Mouse (Mus musculus) intestine, embryonic 14.5 days (tissue): Measurements from ENCODE around the gene Mon2. TPM values are rescaled to one million over a fixed set of nuclear protein-coding genes. Genes with fewer than 3 reads are reported as not detected.

Experiments
- ATAC-seq: fragments of 200-750 bp; cut with Nextera tagmentation; replicated peaks from 2 replicates; pipeline ENCODE4 v1.8.0; 2017; ENCODE audit warnings: low read depth, moderate number of reproducible peaks, moderate TSS enrichment, moderate library complexity; ENCODE audit not compliant: low FRiP score, low TSS enrichment
- DNase-seq: peaks from one replicate; pipeline ENCODE4 v3.0.0-alpha.2; 2018; ENCODE audit warnings: low spot score
- H3K27ac ChIP-seq: fragments of 300-500 bp; sonication (generic); 2 replicates; pipeline ENCODE4 v1.5.1; 2014; ENCODE audit warnings: low read depth, mild to moderate bottlenecking, control low read depth
- H3K27me3 ChIP-seq: fragments of 300-500 bp; sonication (generic); replicated peaks from 2 replicates; pipeline ENCODE4 v1.6.1; 2014; ENCODE audit warnings: low read length, control low read depth; ENCODE audit not compliant: control insufficient read depth, insufficient read depth
- H3K36me3 ChIP-seq: fragments of 300-500 bp; sonication (generic); 2 replicates; pipeline ENCODE4 v1.6.1; 2014; ENCODE audit warnings: low read length, control low read depth; ENCODE audit not compliant: control insufficient read depth, insufficient read depth
- H3K4me1 ChIP-seq: fragments of 300-500 bp; sonication (generic); replicated peaks from 2 replicates; pipeline ENCODE4 v1.6.1; 2014; ENCODE audit warnings: low read length, control low read depth, mixed read lengths; ENCODE audit not compliant: control insufficient read depth, insufficient read depth
- H3K4me2 ChIP-seq: fragments of 300-500 bp; sonication (generic); 2 replicates; pipeline ENCODE4 v1.6.1; 2014; ENCODE audit warnings: low read length
- H3K4me3 ChIP-seq: fragments of 300-500 bp; sonication (generic); 2 replicates; pipeline ENCODE4 v1.5.1; 2014; ENCODE audit warnings: low read depth, low read length, control low read depth, mixed read lengths
- H3K9ac ChIP-seq: fragments of 300-500 bp; sonication (generic); 2 replicates; pipeline ENCODE4 v1.6.1; 2014; ENCODE audit warnings: mild to moderate bottlenecking, low read length
- H3K9me3 ChIP-seq: fragments of 300-500 bp; sonication (generic); 2 replicates; pipeline ENCODE4 v1.6.1; 2016; ENCODE audit warnings: low read length, control low read depth; ENCODE audit not compliant: control insufficient read depth
- WGBS: fragments of 180-500 bp; shearing (Covaris S2); extraction: QIAGEN DNeasy Blood & Tissue Kit; methylation state at CpG from one replicate; pipeline ENCODE4 v1.1.7; 2014; 5-methylcytosine and 5-hydroxymethylcytosine counted together
- polyA plus RNA-seq: library from polyadenylated mRNA; unstranded; fragments of >200 nt; fragmentation: Nextera tagmentation; extraction: Ambion mirVana; gene quantifications from 2 replicates; pipeline ENCODE4 v1.2.1, GENCODE M21; 2014

Gene Mon2
- polyA plus RNA-seq, 1 experiment from 2014 or later: 28.7 TPM

- peaks cover 10% of the 10 kb centered on the region for H3K36me3 ChIP-seq
- ATAC-seq: peak; percentile 2; the same call in 1 of the 2 replicates
- no peaks in the 10 kb centered on the region for H3K9me3 ChIP-seq
- H3K4me2 ChIP-seq: peak overlapping the region; percentile 69
- DNase-seq: no peak
- under 1% methylated on average over 37 of the region's 37 CpGs for WGBS
- H3K27ac ChIP-seq: peak overlapping the region; percentile 100
- H3K27me3 ChIP-seq: no peaks in the 10 kb centered on the region
- H3K4me1 ChIP-seq: peaks cover 21% of the 10 kb centered on the region; the same call in 1 of the 2 replicates
- H3K4me3 ChIP-seq: peak overlapping the region; percentile 93
- H3K9ac ChIP-seq: peak overlapping the region; percentile 100
These were observed 91.1 kb downstream of the Mon2 start for GRCm38 (mm10) chr10:122985252-122985514.

DNA sequence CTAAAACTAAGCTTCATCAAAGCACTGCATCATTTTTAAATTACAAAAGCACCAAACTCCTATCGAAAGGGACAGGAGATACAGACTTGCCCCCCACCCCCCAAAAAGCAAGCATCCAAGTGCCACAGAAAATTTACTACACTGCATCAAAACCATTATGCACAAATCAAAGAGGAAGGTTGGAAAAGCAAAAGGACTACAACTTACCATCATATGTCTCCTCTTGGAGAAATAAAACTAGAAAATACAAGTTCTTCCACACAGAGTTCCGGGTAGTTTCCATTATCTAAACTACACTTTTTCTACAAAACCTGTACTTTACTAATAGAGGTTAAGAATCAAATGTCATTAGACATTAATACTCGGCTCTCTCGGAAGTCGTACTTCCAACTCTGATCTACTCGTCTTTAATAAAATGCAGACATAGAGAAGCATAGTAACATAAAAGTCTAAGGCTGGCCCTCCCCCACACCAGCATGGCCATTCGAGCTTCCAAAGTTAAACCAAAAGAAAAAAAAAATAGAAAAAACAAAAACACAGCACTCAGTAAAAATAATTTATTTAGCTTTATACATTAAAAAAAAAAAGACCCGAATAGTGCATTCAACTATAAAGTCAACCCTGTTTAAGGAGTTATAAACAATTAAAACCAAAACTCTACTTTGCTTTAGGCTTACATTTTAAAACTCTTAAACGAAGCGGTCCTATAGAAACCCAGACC is 91.6 kb downstream of the Mon2 start:
- Histone ChIP-seq H3K27me3 (no peaks in the 10 kb centered on the region), H3K9ac (peak overlapping the region; percentile 100), H3K4me2 (peak overlapping the region; percentile 69), H3K4me3 (peak overlapping the region; percentile 93), H3K4me1 (peaks cover 21% of the 10 kb centered on the region; the same call in 1 of the 2 replicates), H3K9me3 (no peaks in the 10 kb centered on the region), H3K27ac (peak overlapping the region; percentile 100), H3K36me3 (peaks cover 10% of the 10 kb centered on the region)
- 3% methylated on average over 10 of the region's 10 CpGs for WGBS
- DNase-seq (no peak), ATAC-seq (no peak)

DNA sequence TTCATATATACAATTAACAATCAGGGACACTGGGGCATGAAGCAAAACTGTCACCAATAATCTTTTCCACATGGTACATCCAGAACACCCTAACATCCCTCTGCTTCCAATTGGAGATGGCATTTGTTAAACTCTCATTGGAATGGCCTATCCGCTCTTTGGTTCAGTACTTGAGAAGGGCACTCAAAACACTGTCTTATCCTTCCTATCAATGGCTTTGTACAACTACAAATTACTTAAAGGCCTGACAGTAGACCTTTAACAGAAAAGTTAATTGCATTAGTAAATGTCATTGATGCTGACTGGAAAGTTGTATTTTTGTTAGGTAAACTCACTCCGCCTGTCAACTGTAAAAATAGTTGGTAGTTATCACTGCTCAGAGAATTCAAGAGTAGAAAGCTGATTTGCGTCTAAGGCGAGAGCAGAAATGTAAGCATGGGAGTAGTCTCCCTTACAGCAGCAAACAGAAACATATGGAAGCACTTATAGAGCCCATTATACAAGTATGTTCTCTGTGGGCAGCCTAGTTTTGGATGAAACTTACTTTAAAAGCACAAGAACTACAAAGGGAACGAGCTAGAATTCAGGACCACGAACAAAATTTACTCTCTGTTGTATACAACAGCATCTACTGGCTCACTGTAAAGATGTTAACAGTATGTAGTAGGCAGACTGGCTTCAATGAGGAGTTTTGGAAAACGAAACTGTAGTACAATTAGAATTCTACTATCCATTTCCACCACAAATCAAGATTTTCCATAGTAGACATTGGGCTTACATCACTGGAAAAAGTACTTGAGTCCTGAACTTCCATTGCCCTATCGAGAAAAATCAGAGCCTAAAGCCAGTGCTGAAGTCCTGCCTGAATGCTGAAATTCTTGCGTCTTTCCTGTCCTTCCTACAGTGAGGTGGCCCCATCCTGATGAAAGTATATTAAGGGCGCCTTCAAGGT is 92.5 kb downstream of the Mon2 start:
- H3K9me3 ChIP-seq: no peaks in the 10 kb centered on the region
- peak overlapping the region; percentile 100 for H3K9ac ChIP-seq
- H3K27me3 ChIP-seq: no peaks in the 10 kb centered on the region
- H3K4me1 ChIP-seq: peaks cover 21% of the 10 kb centered on the region; the same call in 1 of the 2 replicates
- ATAC-seq (no peak), DNase-seq (no peak)
- 44% methylated on average over 10 of the region's 10 CpGs for WGBS
- H3K36me3 ChIP-seq: peaks cover 14% of the 10 kb centered on the region
- H3K4me3 ChIP-seq: peak overlapping the region; percentile 93
- peak overlapping the region; percentile 100 for H3K27ac ChIP-seq
- H3K4me2 ChIP-seq: peak overlapping the region; percentile 69

GRCm38 (mm10) chr10:122982909-122983578 is 93.3 kb downstream of the Mon2 start:
- ATAC-seq: no peak
- no peak for DNase-seq
- 83% methylated on average over 11 of the region's 11 CpGs for WGBS

DNA sequence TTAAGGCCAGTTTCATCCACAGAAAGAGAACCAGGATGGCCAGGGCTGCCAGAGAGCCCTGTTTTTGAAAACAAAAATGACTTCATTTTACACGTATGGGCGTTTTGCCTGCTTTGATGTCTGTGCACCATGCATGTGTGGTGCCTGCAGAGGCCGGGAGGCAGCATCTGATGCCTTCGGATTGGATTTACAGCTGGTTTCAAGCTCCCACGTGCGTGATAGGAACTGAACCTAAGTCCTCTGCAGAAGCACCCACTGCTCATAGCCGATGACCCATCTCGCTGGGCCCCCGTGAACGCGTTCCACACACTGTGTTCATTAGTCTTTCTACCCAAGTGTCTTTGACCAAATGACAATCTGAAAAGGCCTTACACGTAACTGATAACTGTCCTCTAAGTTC is 96.2 kb downstream of the Mon2 start:
- H3K9ac ChIP-seq: no peak overlapping the region
- H3K4me2 ChIP-seq: no peak overlapping the region
- no peaks in the 10 kb centered on the region for H3K27me3 ChIP-seq
- ATAC-seq: no peak
- peaks cover 14% of the 10 kb centered on the region for H3K36me3 ChIP-seq
- no peak overlapping the region for H3K4me3 ChIP-seq
- no peaks in the 10 kb centered on the region for H3K9me3 ChIP-seq
- 0 out of 2 replicates have a peak, but pooled peaks cover 6% of the 10 kb centered on the region for H3K4me1 ChIP-seq
- no peak for DNase-seq
- H3K27ac ChIP-seq: no peak overlapping the region
- WGBS: 95% methylated on average over 12 of the region's 12 CpGs

More at GRCm38 (mm10) chr10:122982909-122983578, 93.3 kb downstream of the Mon2 start:
- Histone ChIP-seq H3K27ac (no peak overlapping the region; the same call in 1 of the 2 replicates), H3K27me3 (no peaks in the 10 kb centered on the region), H3K4me2 (peak overlapping the region; percentile 69), H3K4me1 (peaks cover 17% of the 10 kb centered on the region; the same call in 1 of the 2 replicates), H3K9ac (no peak overlapping the region), H3K36me3 (peaks cover 14% of the 10 kb centered on the region), H3K9me3 (no peaks in the 10 kb centered on the region), H3K4me3 (peak overlapping the region; percentile 93)

GRCm38 (mm10) chr10:122979356-122979755 is 96.9 kb downstream of the Mon2 start:
- ATAC-seq (no peak), DNase-seq (no peak)
- Histone ChIP-seq H3K27me3 (no peaks in the 10 kb centered on the region), H3K4me1 (0 out of 2 replicates have a peak, but pooled peaks cover 6% of the 10 kb centered on the region), H3K4me3 (no peak overlapping the region), H3K9ac (no peak overlapping the region), H3K4me2 (no peak overlapping the region), H3K9me3 (no peaks in the 10 kb centered on the region), H3K36me3 (peaks cover 14% of the 10 kb centered on the region), H3K27ac (no peak overlapping the region)

- H3K4me1 ChIP-seq: no peaks in the 10 kb centered on the region
- H3K4me2 ChIP-seq: no peak overlapping the region
- H3K9ac ChIP-seq: no peak overlapping the region
- no peaks in the 10 kb centered on the region for H3K9me3 ChIP-seq
- no peak overlapping the region for H3K27ac ChIP-seq
- 80% methylated on average over 9 of the region's 9 CpGs for WGBS
- H3K4me3 ChIP-seq: no peak overlapping the region
- H3K36me3 ChIP-seq: peaks cover 10% of the 10 kb centered on the region
- DNase-seq: no peak
- H3K27me3 ChIP-seq: no peaks in the 10 kb centered on the region
- no peak for ATAC-seq
These were observed 100.3 kb downstream of the Mon2 start for GRCm38 (mm10) chr10:122976038-122976437.

DNA sequence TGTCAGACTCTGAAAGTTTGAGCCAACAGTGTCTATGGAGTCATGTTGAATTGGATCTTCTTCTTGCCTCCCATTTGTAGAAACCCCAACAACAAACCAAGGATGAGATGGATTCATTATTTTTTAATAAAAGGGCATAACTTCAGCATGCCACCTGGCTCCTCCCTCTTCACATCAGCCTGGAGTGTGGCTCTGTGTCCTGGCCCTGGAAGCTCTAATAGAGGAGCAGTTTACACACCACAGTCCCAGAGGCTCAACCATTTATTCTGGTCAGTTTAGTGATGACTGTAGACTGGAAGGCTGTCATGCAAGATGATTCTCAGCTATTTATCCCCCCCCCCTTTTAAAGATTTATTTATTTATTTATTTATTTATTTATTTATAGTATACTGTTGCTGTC is 103.1 kb downstream of the Mon2 start:
- Histone ChIP-seq H3K9ac (no peak overlapping the region), H3K4me1 (no peaks in the 10 kb centered on the region), H3K4me2 (no peak overlapping the region), H3K27me3 (no peaks in the 10 kb centered on the region), H3K4me3 (no peak overlapping the region), H3K9me3 (no peaks in the 10 kb centered on the region), H3K27ac (no peak overlapping the region), H3K36me3 (no peaks in the 10 kb centered on the region)
- DNase-seq (no peak), ATAC-seq (0 out of 2 replicates have a peak, but pooled peaks have one; percentile 42)
